Mouse (Mus musculus): ENCODE data around the gene Akap6.
A peak's percentile ranks its signal among the peaks of the same experiment; 100 is the strongest.

Gene Akap6

DNA sequence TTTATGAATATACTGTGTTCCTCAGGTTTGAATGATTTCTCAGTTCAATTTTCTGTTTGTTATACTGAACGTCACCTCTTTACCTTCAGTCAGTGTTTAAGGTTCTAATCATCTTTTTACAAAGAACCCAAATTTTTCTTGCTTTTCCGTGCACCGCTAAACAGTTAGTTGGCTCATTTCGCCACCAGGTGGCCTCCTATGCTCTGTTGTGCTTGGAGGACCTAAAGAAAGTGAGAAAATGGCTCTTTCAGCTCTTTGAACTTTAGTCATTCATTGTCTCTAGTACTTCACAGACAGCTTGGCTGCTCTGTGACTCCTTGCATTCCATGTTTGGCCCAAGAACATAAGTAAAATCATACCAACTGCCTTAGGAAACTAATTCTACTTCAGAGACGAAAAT, 343.6 kb downstream of the Akap6 start:
- DNase-seq (ENCODE audit: low spot score) = peak; percentile 79

DNA sequence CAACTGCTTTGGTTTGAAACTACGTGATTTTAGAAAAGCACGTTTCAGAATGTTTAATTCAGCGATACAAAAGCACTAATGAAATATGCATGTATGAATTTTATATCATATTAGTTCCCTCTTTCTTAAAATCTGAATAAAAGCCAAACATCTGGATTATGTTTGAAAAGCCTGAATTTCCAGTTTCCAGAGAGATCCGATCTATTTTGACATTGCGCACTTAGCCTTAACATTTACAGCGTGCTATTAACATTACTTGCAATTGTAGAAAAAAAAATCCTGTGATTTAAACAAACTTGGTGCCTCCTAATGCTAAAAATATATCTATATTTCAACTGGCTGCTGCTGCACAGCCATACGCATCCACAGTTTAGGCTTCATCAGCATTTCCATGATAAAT, 358.4 kb downstream of the Akap6 start:
- DNase-seq (ENCODE audit: low spot score) = no peak

DNA sequence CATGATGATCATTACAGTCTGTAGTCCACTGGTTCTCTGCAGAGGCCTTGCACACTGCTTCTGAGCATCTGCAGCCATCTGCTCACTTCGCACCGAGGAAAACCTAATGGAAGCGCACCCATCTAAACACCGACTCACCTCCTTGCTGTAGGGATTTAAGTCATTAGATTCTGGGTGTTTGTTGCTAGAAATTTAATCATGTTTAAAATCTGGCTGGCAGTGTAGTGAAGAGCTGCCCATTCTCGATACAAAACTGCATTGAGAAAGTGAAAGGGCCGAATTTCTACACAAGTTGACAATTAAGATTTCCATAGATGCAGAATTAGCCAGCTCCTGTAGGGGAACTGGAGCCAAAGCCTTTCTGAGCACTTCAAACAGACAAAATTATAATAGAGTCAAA, 361.7 kb downstream of the Akap6 start:
- no peak for DNase-seq (ENCODE audit: low spot score)

DNA sequence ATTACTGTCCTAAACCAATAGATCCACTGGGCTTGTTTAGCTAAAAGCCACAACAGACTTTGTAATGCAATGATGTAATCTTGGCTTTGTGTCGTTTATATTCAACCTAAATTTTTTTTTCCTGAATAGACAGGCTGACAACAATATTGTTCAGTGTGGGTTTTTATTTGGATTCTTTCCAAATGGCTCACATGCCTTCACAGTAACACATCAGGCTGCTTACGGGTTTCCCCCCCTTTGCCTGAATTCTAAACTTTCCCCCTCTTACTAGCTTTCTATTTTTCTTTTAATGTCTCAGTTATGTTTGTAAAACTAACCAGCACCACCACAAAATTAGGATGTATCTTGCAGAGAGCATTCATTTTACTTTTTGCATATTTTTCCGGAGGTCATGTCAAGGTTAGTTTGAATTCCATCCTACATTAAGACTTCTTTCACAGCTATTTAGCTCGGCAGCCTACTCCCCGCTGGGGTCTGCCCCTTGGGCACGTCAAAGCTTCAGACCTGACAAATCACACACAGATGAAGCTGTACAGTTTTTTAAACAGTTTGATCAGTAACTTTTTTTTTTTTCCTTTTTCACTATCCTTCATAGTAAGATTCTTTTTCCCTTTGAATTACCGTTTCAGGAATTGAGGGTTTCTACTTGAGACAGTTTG, 362.4 kb downstream of the Akap6 start:
- peak; percentile 52 for DNase-seq (ENCODE audit: low spot score)

DNA sequence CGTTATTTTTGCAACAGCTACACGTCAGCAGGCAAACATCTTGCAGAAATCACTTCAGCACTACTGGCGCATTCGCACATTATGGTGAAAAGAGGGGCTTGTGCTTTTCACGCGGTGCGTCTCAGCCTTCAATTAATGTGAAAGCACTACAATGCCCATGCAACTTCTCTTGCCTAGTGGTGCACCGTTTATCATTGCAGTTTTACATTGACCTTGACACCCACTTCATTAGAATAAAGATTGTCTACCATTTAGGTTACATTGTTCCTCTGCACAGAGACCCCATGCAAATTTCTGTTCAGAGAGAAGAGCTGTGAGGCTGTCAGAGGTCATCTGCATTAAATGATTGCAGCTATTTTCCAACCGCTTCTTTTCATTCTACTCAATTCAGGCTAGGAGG, 363.8 kb downstream of the Akap6 start:
- peak; percentile 38 for DNase-seq (ENCODE audit: low spot score)

DNA sequence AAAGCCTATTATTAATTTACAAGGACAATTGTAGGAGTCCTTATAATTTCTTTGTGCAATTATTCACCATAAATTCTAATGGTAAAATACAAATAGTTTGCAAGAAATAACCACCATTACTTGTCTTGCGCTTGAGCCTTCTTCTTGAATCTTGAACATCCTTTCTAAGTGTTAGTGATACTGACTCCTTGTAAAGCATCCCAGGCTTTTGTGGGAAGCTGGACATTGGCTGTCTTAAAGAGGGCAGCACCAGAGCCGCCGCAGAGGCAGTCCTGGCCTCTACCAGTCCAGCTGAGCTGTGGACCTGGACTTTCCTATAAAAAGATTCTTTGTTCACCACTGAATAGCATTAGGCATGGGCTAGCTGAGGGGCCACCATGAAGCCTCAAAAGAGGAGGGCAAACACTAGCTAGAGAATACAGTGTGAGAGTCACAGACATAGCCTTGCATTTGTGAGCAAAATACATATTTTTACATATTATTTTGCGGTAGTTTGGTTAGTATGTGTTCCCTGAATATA, 365.1 kb downstream of the Akap6 start:
- DNase-seq (ENCODE audit: low spot score) = peak; percentile 60

DNA sequence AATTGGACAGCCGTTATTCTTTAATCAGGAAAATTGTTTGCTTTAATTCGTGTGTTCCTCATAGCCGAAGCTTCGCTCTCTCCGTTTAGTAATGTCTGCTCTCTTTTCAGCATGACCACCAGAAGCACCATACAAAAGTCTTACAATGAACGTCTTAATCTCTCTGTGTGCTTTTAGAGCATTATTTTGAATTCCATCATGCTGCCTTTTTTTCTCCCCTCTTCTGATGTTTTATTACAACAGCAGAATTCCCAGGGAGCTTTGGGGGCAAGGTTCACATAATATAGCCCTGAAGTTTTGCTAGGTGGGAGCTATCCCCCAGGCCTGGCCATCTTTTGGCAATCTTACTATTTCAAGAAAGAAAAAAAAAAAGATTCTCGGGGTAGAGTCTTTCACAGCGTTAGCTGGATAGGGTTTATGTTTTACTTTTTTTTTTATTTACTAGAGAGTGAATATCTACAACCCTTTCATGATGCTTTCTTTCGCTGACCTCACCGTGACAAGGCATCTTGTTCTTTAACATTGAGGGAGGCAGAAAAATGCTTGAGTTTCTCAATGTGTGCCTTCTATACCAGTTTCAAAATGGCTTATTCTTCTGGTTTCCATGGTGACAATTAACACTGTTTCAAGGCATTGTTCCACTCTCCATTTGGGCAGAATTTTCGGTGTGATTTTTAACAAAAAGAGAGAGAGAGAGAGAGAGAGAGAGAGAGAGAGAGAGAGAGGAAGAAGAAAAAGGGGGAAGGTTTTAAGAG, 366.0 kb downstream of the Akap6 start:
- DNase-seq (ENCODE audit: low spot score) = no peak

DNA sequence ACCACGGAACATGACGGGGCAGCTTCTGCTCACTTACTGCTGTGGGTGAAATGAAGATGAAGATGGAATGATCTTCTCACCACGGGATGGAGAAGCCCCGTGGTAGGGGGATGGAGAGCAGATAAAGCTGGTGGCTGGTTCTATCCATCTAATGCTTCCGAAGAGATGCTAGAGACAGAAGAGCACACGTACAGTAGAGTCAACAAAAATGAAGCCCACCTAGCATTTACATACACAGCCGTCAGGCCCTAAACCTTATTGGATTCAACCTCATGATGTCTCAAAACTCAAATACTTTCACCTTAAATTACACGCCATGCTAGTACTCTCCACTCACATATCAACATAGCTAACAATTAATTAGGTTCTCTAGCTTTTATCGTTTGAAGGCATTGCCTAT, 367.1 kb downstream of the Akap6 start:
- DNase-seq (ENCODE audit: low spot score) = no peak

DNA sequence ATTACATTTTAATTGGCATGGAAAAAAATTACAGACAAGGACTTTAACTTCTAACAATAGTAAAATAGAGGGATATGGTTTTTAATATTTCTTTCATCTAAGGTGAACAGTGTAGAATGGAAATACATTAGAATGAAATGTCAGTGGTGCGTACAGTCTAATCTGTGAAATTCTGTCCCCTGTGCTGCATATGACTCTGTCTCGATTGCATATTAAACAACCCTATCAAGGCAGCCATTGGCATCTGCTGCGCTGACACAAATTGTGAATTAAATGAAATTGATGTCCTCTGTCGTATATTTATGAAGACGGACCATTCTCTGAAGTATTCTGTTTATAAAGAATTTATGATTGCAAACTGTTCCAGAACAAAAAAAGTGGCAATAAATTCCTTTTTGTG, 371.7 kb downstream of the Akap6 start:
- DNase-seq (ENCODE audit: low spot score) = no peak

DNA sequence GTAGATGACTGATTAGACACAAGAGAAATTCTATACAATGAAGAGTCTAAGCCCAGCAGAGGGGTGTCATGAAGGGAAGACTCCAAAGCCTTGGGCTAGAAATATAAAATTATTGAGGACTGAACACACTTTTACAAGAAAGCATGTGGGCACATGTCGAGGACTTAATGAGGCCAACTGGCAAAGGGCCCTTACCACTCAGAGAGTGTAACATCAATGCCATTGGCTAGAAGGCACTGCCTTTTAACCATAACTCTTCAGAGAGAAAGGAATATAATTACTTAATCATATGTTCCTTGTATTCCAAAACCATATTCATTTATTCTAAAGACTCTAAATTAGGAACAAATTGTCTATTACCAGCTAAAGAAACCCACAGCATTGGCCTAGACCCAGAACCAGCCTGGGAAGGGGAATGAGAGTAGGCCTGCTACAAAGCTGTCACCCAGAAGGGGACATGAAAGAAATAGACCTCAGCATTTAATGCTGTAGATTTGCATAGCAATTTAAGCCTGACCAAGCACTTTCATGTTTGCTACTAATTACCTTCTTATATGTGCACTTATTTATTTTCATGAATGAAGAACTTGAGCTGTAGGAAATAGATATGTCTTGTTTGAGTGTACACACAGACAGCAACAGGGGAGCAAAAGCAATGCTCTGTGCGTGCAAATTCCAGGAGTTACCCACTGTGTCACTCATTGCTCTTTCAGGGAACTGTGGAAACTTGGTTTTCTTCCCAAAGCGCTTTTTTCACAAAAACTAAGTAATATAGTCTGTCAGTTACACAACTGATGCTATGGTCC, 377.6 kb downstream of the Akap6 start:
- no peak for DNase-seq (ENCODE audit: low spot score)

DNA sequence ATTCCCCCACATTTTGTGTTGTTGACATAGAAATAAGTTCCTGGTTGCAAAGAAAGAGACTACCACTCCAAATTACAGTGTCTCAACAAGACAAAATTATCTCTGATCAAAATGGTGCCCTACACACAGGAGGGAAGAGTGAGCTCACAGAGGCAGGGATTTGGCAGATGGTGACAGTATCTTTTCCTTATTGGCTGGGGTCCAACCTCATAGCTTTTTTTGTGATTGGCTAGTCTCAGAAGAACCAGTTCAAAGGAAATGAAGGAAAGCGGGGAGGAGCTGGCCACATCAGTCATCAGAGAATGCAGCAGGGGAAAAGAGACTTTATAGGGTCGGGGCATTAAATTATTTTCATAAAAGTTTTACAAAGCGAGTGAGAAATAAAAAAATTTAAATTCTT, 386.6 kb downstream of the Akap6 start:
- no peak for DNase-seq (ENCODE audit: low spot score)

DNA sequence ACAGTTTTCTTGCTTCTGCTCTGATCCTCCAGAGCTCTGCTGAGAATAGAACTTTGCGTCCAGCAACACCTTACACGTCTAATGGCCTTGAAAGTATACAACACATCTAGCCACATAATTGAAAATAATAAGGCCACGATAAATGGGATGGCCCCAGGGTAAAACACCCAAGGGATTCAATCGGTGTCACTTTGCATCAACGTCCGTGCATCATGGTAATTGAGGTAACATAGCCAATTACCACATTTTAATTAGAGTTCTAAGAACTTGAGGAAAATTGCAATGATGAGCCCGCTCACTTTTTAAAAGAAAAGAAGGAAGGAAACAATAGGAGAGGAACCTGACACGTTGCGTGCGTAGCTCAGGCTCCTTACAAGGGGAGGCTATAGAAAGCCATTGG, 413.1 kb downstream of the Akap6 start:
- DNase-seq (ENCODE audit: low spot score) = peak; percentile 66

DNA sequence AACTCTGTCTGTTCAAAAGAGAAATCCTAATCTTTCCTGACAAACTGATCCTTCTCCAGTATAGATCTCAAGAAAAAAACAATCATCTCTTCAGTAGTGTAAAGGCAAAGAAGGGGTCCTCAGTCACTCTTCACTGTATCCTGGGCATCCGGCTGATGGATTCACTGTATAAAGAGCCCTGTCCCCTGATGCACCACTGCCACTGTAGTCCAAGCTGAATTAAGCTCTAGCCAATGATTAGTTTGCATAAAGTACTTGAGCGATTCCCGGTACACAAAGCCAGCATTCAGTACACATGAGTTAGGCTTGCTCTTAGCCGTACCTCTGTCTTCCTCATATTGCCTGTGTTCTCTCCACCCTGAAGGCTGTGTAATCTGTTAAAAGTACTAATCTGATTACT, 420.2 kb downstream of the Akap6 start:
- DNase-seq (ENCODE audit: low spot score) = no peak

DNA sequence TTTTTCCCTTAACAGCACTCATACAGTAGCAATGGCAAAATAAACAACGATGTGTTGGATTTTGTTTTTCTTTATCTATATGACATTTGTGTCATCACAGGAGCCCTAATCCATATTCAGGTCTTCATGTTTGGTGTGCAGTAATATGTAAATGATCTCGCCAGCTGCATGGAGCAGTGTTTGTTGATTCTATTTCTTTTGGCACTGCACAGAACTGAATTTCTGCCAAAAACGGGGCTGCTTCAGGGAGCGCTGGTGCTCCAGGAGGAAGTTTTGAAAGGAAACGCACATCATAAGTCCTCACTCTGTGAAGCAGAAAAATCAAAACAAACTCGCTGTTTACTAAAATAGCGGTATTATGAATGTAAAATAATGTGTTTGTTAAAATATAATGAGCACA, 424.9 kb downstream of the Akap6 start:
- DNase-seq (ENCODE audit: low spot score) = no peak

DNA sequence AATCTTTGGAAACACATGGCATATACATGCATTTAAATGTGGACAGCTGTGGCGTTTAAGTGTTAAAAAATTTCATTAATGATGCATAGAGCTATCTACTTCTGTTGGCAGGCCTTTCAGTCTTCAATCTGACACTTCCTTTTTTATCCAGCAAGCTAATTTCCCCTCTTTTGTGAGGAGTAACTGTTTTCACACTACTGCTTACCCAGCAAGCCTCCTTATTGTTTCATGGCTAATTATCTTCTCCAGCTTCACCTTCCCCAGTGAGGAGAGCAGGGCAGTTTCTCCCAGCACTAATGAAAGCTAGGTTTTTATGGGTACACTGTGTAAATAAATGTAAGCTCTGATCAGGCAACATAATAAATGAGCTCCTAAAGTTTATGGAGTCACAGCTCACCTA, 425.5 kb downstream of the Akap6 start:
- no peak for DNase-seq (ENCODE audit: low spot score)

DNA sequence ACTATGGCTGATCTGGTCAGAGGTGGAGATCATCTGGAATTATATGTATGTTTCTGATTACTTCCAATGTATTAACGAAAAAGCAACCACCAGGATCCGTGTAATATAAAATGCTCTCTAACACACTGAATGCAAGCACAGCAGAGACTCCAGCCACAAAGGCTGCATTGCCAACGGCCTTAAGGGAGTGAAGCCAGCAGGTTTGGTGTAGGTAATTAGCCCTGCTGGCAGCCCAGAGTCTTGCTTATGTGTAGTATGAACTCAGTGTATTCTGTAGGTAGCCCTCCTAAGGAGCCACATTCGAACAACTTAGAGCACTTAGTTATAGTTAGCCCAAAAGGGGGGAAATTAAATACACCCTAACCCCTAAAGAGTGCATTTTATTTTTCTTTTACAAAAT, 426.1 kb downstream of the Akap6 start:
- no peak for DNase-seq (ENCODE audit: low spot score)

DNA sequence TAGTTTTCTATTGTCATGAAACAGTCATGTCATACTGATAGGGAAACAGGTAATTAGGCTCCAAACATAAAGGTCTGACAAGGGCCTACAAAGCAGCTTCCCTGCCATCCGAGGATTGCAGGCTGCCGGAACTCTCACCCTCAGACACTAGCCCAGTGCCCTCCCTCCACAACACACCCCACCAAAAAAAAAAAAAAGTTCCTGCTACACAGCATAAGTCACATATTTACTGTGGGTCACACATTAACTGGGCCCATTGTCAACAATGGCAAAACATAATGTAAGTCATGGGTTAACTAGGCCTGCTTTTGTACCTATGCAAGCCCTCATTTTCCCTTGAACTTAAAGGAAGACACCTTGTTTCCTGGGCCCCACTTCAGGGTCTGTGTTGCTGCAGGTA, 435.0 kb downstream of the Akap6 start:
- no peak for DNase-seq (ENCODE audit: low spot score)

DNA sequence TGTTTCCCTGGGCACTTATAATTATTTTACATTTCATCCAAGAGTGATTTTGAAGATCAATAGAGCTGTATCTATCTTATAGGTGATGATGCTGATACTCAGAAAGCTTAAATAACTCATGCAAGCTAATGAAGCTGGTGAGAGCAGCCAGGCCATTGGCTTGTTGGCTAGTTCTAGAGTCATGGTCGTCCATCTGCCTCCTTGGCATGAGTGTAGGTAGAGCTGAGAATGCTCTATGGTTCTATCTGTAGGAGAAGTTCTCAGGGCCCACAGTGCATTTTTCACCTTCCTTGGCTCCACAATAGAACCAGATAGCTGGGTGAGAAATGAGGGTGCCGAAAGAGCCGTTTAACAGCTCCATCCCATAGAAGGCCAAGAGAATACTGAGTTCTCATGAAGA, 438.1 kb downstream of the Akap6 start:
- DNase-seq (ENCODE audit: low spot score) = no peak

DNA sequence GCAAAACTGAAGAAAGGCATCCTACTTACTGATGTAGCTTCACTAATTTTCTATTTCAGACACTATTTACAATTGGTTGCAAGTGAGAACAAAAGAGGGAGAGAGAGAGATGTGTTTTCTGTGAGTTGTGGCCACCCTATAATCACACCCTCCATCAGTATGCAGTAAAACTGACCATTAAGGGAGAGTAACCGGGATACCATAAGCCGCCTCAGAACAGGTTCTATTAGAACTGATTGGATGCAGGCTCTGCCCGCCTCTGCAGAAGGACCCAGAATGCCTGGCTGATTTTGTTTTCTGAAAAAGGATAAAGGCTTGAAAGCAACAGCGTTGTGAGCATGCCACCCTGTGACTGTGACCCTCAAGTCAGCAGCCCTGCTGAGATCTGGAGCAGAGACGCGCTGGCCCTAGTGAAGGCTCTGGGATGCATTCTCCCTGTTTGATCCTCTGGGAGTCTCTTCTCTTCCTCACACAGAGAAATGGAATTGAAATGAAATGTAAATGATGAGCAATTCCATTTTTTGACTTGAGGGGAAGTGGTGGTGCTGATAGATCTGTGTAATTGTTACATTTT, 445.0 kb downstream of the Akap6 start:
- no peak for DNase-seq (ENCODE audit: low spot score)

DNA sequence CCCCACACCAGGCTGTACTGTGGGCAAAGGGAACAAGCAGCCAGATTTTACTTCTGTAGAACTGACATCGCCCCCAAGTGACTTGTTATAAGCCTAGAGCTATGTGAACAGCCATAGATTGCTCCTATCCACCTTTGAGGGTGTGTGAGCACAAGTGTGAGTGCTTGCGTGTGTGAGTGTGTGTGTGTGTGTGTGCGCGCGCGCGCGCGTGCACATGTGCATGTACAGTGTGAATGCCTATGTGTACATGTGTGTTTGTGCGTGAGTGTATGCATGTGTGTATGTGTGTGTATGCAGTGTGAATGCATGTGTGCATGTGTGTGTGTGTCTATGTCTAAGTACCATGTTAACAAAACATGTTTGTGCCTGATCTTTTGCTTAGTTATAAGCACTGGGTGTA, 445.6 kb downstream of the Akap6 start:
- DNase-seq (ENCODE audit: low spot score) = no peak

DNA sequence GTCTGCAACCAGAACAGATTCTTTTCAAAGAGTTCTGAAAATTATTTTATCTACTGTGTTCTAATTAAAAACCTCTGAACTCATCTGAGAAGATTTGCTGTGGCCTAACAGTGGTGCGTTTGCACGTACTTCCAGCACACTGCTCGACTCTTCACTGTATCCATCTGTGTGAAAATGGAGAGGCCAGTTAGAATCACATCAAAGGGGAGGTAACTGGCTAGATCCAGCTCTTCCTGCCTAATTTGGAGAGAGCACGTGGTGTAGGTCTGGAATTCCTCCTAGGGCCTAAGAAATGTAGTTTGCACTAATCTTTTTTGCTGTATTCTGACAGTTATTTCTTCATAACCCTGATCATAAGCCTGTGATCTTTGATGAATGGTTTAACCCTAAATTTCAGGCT, 446.3 kb downstream of the Akap6 start:
- no peak for DNase-seq (ENCODE audit: low spot score)

DNA sequence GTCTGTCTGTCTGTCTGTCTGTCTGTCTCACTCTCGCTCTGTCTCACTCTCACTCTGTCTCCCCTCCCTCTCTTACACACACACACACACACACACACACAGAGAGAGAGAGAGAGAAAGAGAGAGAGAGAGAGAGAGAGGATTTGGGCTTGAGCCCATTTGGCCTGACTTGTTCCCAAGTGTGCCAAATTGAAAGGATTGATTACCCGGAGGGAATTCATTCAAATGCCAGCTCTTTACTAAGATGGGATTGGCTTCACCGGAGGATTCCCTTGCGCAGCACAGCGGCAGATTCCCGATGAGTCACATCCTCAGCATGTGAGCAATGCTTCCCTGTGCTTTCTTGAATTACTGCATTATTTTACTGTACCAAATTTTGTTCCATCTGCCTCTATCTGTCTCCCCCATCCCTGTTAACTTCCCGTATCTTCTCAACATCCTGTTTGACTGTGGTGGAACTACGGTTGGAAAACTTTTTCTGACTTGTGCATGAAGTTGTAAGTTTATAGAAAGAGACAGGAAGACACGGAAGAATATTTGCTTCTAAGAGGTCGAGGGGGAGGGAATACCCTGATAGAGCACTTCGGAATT, 447.4 kb downstream of the Akap6 start:
- no peak for DNase-seq (ENCODE audit: low spot score)

Data from retina, embryonic 14.5 days (tissue).